Mouse (Mus musculus) cerebellum, postnatal 10 days (tissue): ENCODE data around the gene Aldoart2.
A peak's percentile ranks its signal among the peaks of the same experiment; 100 is the strongest.

ENCODE experiments used
- DNase-seq, 2 experiments: peaks; one replicate each; pipeline ENCODE4 v3.0.0; 2021; ENCODE audit warnings: mixed read lengths in 2 of 2

The Aldoart2 gene

GRCm38 (mm10) chr12:55565206-55565605 is at the start of gene Aldoart2:
Gene Aldoart2, plus strand, starts transcription at chr12:55565239.
- DNase-seq, result peak; percentile 56 to 62

GRCm38 (mm10) chr12:55518061-55518738 is 46.8 kb upstream of the Aldoart2 start:
- peak; percentile 81 to 83 for DNase-seq

GRCm38 (mm10) chr12:55526983-55527752 is 37.9 kb upstream of the Aldoart2 start:
- peak; percentile 77 to 79 for DNase-seq

- DNase-seq, result peak; percentile 61 to 65
These were observed 28.4 kb upstream of the Aldoart2 start for GRCm38 (mm10) chr12:55536537-55537135.

GRCm38 (mm10) chr12:55537742-55538141 is 27.3 kb upstream of the Aldoart2 start:
- no peak for DNase-seq

GRCm38 (mm10) chr12:55538328-55538971 is 26.6 kb upstream of the Aldoart2 start:
- no peak for DNase-seq

GRCm38 (mm10) chr12:55539157-55539556 is 25.9 kb upstream of the Aldoart2 start:
- no peak for DNase-seq

GRCm38 (mm10) chr12:55554901-55555300 is 10.1 kb upstream of the Aldoart2 start:
- peak in 1 of 2 experiments; percentile 9 for DNase-seq

- DNase-seq, result no peak
These were observed 7.2 kb upstream of the Aldoart2 start for GRCm38 (mm10) chr12:55557866-55558265.

GRCm38 (mm10) chr12:55559184-55559855 is 5.7 kb upstream of the Aldoart2 start:
- no peak for DNase-seq

GRCm38 (mm10) chr12:55560025-55560690 is 4.9 kb upstream of the Aldoart2 start:
- no peak for DNase-seq

GRCm38 (mm10) chr12:55563742-55564141 is 1.3 kb upstream of the Aldoart2 start:
- no peak for DNase-seq

GRCm38 (mm10) chr12:55564187-55564963 is 664 bp upstream of the Aldoart2 start:
- peak in 1 of 2 experiments; percentile 19 for DNase-seq

GRCm38 (mm10) chr12:55565867-55566266 is 828 bp downstream of the Aldoart2 start:
- DNase-seq, result peak; percentile 19 to 27

GRCm38 (mm10) chr12:55566837-55567236 is 1.8 kb downstream of the Aldoart2 start:
- no peak for DNase-seq

- DNase-seq, result no peak
These were observed 3.4 kb downstream of the Aldoart2 start for GRCm38 (mm10) chr12:55568466-55568865.

GRCm38 (mm10) chr12:55569676-55570075 is 4.6 kb downstream of the Aldoart2 start:
- DNase-seq, result no peak

- no peak for DNase-seq
These were observed 5.6 kb downstream of the Aldoart2 start for GRCm38 (mm10) chr12:55570646-55571045.

- no peak for DNase-seq
These were observed 6.1 kb downstream of the Aldoart2 start for GRCm38 (mm10) chr12:55571181-55571580.

GRCm38 (mm10) chr12:55571661-55572060 is 6.6 kb downstream of the Aldoart2 start:
- DNase-seq, result no peak

GRCm38 (mm10) chr12:55573089-55573488 is 8.1 kb downstream of the Aldoart2 start:
- DNase-seq, result no peak
